Mouse (Mus musculus) midbrain, embryonic 14.5 days (tissue): ENCODE measurements around the gene Tmem59. TPM values are rescaled to one million over a fixed set of nuclear protein-coding genes. Genes with fewer than 3 reads are reported as not detected.

Experiments used
- polyA plus RNA-seq: library from polyadenylated mRNA; unstranded; fragments of >200 nt; fragmentation: Nextera tagmentation; extraction: Ambion mirVana; gene quantifications from 2 replicates; pipeline ENCODE4 v1.2.1, GENCODE M21; 2014

Gene Tmem59
- polyA plus RNA-seq, 1 experiment from 2014 or later: 361 TPM

Other genes starting within 250 kb of the Tmem59 start
- gene Mrpl37, start 111.5 kb upstream of the Tmem59 start, polyA plus RNA-seq: 72.9 and 85.5 TPM in 2 replicates
- 5.2 and 5.3 TPM in 2 replicates for gene Cyb5rl, start 111.4 kb upstream of the Tmem59 start, polyA plus RNA-seq
- gene Cdcp2, start 81.5 kb upstream of the Tmem59 start, polyA plus RNA-seq: 0.08 TPM in 1 of 2 replicates, not detected in the other
- gene Tceanc2, start 717 bp downstream of the Tmem59 start, polyA plus RNA-seq: 15.0 and 18.7 TPM in 2 replicates
- gene Ldlrad1, start 30.8 kb downstream of the Tmem59 start, polyA plus RNA-seq: not detected in 2 replicates
- gene Lrrc42, start 75.1 kb downstream of the Tmem59 start, polyA plus RNA-seq: 47.5 and 50.7 TPM in 2 replicates
- 38.2 and 45.7 TPM in 2 replicates for gene Hspb11, start 75.2 kb downstream of the Tmem59 start, polyA plus RNA-seq
- gene Dio1, start 128.8 kb downstream of the Tmem59 start, polyA plus RNA-seq: not detected in 2 replicates
- 55.2 and 61.9 TPM in 2 replicates for gene Yipf1, start 136.0 kb downstream of the Tmem59 start, polyA plus RNA-seq
- 16.5 and 23.2 TPM in 2 replicates for gene Ndc1, start 189.4 kb downstream of the Tmem59 start, polyA plus RNA-seq